Mouse (Mus musculus) intestine, embryonic 16.5 days (tissue): ENCODE results near the gene Itm2c. TPM values are rescaled to one million over a fixed set of nuclear protein-coding genes. Genes with fewer than 3 reads are reported as not detected.
A peak's percentile ranks its signal among the peaks of the same experiment; 100 is the strongest.

ENCODE experiments used
- ATAC-seq: fragments of 200-750 bp; cut with Nextera tagmentation; 2 replicates; pipeline ENCODE4 v1.8.0; 2017; ENCODE audit warnings: moderate TSS enrichment, moderate library complexity
- H3K27ac ChIP-seq: fragments of 300-500 bp; sonication (generic); 2 replicates; pipeline ENCODE4 v1.5.1; 2014; ENCODE audit warnings: mild to moderate bottlenecking, low read length
- H3K27me3 ChIP-seq: fragments of 300-500 bp; sonication (generic); replicated peaks from 2 replicates; pipeline ENCODE4 v1.6.1; 2014; ENCODE audit warnings: low read length, control low read depth, mixed read lengths; ENCODE audit not compliant: control insufficient read depth, insufficient read depth
- H3K36me3 ChIP-seq: fragments of 300-500 bp; sonication (generic); 2 replicates; pipeline ENCODE4 v1.6.1; 2014; ENCODE audit warnings: low read length, control low read depth; ENCODE audit not compliant: control insufficient read depth, insufficient read depth
- H3K4me1 ChIP-seq: fragments of 300-500 bp; sonication (generic); 2 replicates; pipeline ENCODE4 v1.6.1; 2014; ENCODE audit warnings: low read length, control low read depth, mixed read lengths; ENCODE audit not compliant: control insufficient read depth, insufficient read depth
- H3K4me2 ChIP-seq: fragments of 300-500 bp; sonication (generic); 2 replicates; pipeline ENCODE4 v1.6.1; 2014; ENCODE audit warnings: low read depth, low read length, control low read depth
- H3K4me3 ChIP-seq: fragments of 300-500 bp; sonication (generic); 2 replicates; pipeline ENCODE4 v1.5.1; 2014; ENCODE audit warnings: mild to moderate bottlenecking, low read length
- H3K9ac ChIP-seq: fragments of 300-500 bp; sonication (generic); 2 replicates; pipeline ENCODE4 v1.6.1; 2014; ENCODE audit warnings: low read depth, low read length
- H3K9me3 ChIP-seq: fragments of 300-500 bp; sonication (generic); 2 replicates; pipeline ENCODE4 v1.6.1; 2016; ENCODE audit warnings: low read length, control low read depth; ENCODE audit not compliant: control insufficient read depth
- WGBS: fragments of 180-500 bp; shearing (Covaris S2); extraction: QIAGEN DNeasy Blood & Tissue Kit; methylation state at CpG from one replicate; pipeline ENCODE4 v1.1.7; 2014; 5-methylcytosine and 5-hydroxymethylcytosine counted together
- polyA plus RNA-seq: library from polyadenylated mRNA; unstranded; fragments of >200 nt; fragmentation: Nextera tagmentation; extraction: Ambion mirVana; gene quantifications from 2 replicates; pipeline ENCODE4 v1.2.1, GENCODE M21; 2015

The Itm2c gene
- polyA plus RNA-seq = 129 and 141 TPM in 2 replicates

GRCm38 (mm10) chr1:85894231-85894747 lies at the start of gene Itm2c:
TSS of gene Itm2c (plus strand) at chr1:85894281.
- peak within 1 kb of the TSS; percentile 82 for H3K27ac ChIP-seq
- ATAC-seq = peak; percentile 90
- 0% methylated on average over 32 of the region's 35 CpGs for WGBS
- H3K9ac ChIP-seq = peak within 1 kb of the TSS; percentile 85
- H3K4me2 ChIP-seq = peak within 1 kb of the TSS; percentile 90
- peak within 1 kb of the TSS; percentile 86 for H3K4me3 ChIP-seq
- H3K9me3 ChIP-seq = no peaks in the 10 kb centered on the region
- no peaks in the 10 kb centered on the region for H3K27me3 ChIP-seq
- no peaks in the 10 kb centered on the region for H3K36me3 ChIP-seq
- peaks cover 38% of the 10 kb centered on the region for H3K4me1 ChIP-seq

GRCm38 (mm10) chr1:85844981-85845380 lies 49.1 kb upstream of the Itm2c start:
- Histone ChIP-seq H3K36me3 (peaks cover 13% of the 10 kb centered on the region; the same call in 1 of the 2 replicates), H3K27me3 (no peaks in the 10 kb centered on the region), H3K9ac (no peak overlapping the region)

GRCm38 (mm10) chr1:85845476-85845875 lies 48.6 kb upstream of the Itm2c start:
- Histone ChIP-seq H3K27ac (no peak overlapping the region), H3K36me3 (peaks cover 13% of the 10 kb centered on the region; the same call in 1 of the 2 replicates), H3K9ac (no peak overlapping the region), H3K4me2 (no peak overlapping the region), H3K9me3 (no peaks in the 10 kb centered on the region), H3K4me3 (no peak overlapping the region), H3K27me3 (no peaks in the 10 kb centered on the region), H3K4me1 (no peaks in the 10 kb centered on the region)
- ATAC-seq = no peak
- 68% methylated on average over 3 of the region's 3 CpGs for WGBS

More at GRCm38 (mm10) chr1:85844981-85845380, 49.1 kb upstream of the Itm2c start:
- Histone ChIP-seq H3K27ac (no peak overlapping the region), H3K4me1 (no peaks in the 10 kb centered on the region), H3K9me3 (no peaks in the 10 kb centered on the region), H3K4me2 (no peak overlapping the region), H3K4me3 (no peak overlapping the region)
- 81% methylated on average over 6 of the region's 6 CpGs for WGBS
- no peak for ATAC-seq

- Histone ChIP-seq H3K4me3 (no peak overlapping the region), H3K27me3 (no peaks in the 10 kb centered on the region), H3K36me3 (peaks cover 11% of the 10 kb centered on the region; the same call in 1 of the 2 replicates), H3K9me3 (no peaks in the 10 kb centered on the region), H3K4me2 (no peak overlapping the region), H3K4me1 (no peaks in the 10 kb centered on the region), H3K27ac (no peak overlapping the region), H3K9ac (no peak overlapping the region)
- no peak for ATAC-seq
- WGBS = 93% methylated on average over 14 of the region's 14 CpGs
These were observed 45.1 kb upstream of the Itm2c start for GRCm38 (mm10) chr1:85849016-85849415.

GRCm38 (mm10) chr1:85850851-85851250 lies 43.2 kb upstream of the Itm2c start:
- no peak for ATAC-seq
- no peak overlapping the region for H3K9ac ChIP-seq
- no peak overlapping the region for H3K4me2 ChIP-seq
- no peak overlapping the region for H3K4me3 ChIP-seq
- no peaks in the 10 kb centered on the region for H3K9me3 ChIP-seq
- 88% methylated on average over 5 of the region's 5 CpGs for WGBS
- H3K27me3 ChIP-seq = no peaks in the 10 kb centered on the region
- H3K27ac ChIP-seq = no peak overlapping the region
- H3K36me3 ChIP-seq = peaks cover 11% of the 10 kb centered on the region; the same call in 1 of the 2 replicates
- no peaks in the 10 kb centered on the region for H3K4me1 ChIP-seq

GRCm38 (mm10) chr1:85852996-85853689 lies 40.9 kb upstream of the Itm2c start:
- no peak overlapping the region for H3K27ac ChIP-seq
- no peaks in the 10 kb centered on the region for H3K4me1 ChIP-seq
- ATAC-seq = peak; percentile 65
- peaks cover 9% of the 10 kb centered on the region; the same call in 1 of the 2 replicates for H3K36me3 ChIP-seq
- H3K27me3 ChIP-seq = no peaks in the 10 kb centered on the region
- no peaks in the 10 kb centered on the region for H3K9me3 ChIP-seq
- H3K9ac ChIP-seq = no peak overlapping the region
- WGBS = 79% methylated on average over 2 of the region's 2 CpGs
- H3K4me3 ChIP-seq = no peak overlapping the region
- no peak overlapping the region for H3K4me2 ChIP-seq

- Histone ChIP-seq H3K9me3 (no peaks in the 10 kb centered on the region), H3K36me3 (peaks cover 7% of the 10 kb centered on the region; the same call in 1 of the 2 replicates), H3K27ac (no peak overlapping the region), H3K4me2 (no peak overlapping the region), H3K9ac (no peak overlapping the region), H3K4me3 (no peak overlapping the region), H3K4me1 (no peaks in the 10 kb centered on the region), H3K27me3 (no peaks in the 10 kb centered on the region)
- WGBS = 89% methylated on average over 2 of the region's 2 CpGs
- no peak for ATAC-seq
These were observed 40.2 kb upstream of the Itm2c start for GRCm38 (mm10) chr1:85853865-85854264.

GRCm38 (mm10) chr1:85854475-85854874 lies 39.6 kb upstream of the Itm2c start:
- no peak overlapping the region for H3K9ac ChIP-seq
- no peaks in the 10 kb centered on the region for H3K9me3 ChIP-seq
- H3K27ac ChIP-seq = no peak overlapping the region
- H3K27me3 ChIP-seq = no peaks in the 10 kb centered on the region
- ATAC-seq = no peak
- H3K4me2 ChIP-seq = no peak overlapping the region
- no peaks in the 10 kb centered on the region for H3K4me1 ChIP-seq
- no peak overlapping the region for H3K4me3 ChIP-seq
- whole genome bisulfite sequencing = 75% methylated on average over 2 of the region's 2 CpGs
- H3K36me3 ChIP-seq = 0 out of 2 replicates have a peak, but pooled peaks cover under 1% of the 10 kb centered on the region

- ATAC-seq = no peak
- Histone ChIP-seq H3K9me3 (no peaks in the 10 kb centered on the region), H3K36me3 (no peaks in the 10 kb centered on the region), H3K4me2 (no peak overlapping the region), H3K27ac (no peak overlapping the region), H3K9ac (no peak overlapping the region), H3K27me3 (no peaks in the 10 kb centered on the region), H3K4me1 (no peaks in the 10 kb centered on the region), H3K4me3 (no peak overlapping the region)
- 76% methylated on average over 3 of the region's 3 CpGs for WGBS
These were observed 37.8 kb upstream of the Itm2c start for GRCm38 (mm10) chr1:85856266-85856665.
